Mouse (Mus musculus): ENCODE measurements around the gene Misp.

The Misp gene

DNA sequence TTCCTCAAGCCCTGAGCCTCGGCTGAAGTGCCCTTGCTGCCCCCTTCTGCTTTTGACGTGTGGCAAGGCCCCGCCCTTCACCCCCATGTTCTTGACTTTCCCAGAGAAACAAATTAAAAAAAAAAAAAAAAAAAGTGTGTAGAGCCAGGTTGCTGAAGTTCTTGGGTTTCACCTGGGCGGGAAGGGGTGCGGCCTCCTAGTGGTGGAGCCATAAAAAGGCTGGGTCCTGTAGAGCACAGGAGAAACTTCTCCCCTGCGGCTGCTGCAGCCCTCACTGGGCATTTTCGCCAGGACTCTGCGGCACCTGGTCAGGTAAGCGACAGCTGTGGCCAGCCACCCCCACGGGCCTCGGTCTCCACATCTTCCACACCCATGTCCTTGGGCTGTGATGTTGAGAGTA lies at the start of gene Misp:
Gene Misp (plus strand): TSS at position 208 of the 400 bp plus-strand sequence.
- DNase-seq (ENCODE audit: low read depth, low spot score): no peak

GRCm38 (mm10) chr10:79772320-79772719 lies 48.5 kb upstream of the Misp start:
- peak; percentile 68 for DNase-seq (ENCODE audit: low read depth, low spot score)

- peak; percentile 39 for DNase-seq (ENCODE audit: low read depth, low spot score)
These were observed 47.6 kb upstream of the Misp start for GRCm38 (mm10) chr10:79773208-79773607.

GRCm38 (mm10) chr10:79774486-79775279 lies 46.1 kb upstream of the Misp start:
- peak; percentile 42 for DNase-seq (ENCODE audit: low read depth, low spot score)

DNA sequence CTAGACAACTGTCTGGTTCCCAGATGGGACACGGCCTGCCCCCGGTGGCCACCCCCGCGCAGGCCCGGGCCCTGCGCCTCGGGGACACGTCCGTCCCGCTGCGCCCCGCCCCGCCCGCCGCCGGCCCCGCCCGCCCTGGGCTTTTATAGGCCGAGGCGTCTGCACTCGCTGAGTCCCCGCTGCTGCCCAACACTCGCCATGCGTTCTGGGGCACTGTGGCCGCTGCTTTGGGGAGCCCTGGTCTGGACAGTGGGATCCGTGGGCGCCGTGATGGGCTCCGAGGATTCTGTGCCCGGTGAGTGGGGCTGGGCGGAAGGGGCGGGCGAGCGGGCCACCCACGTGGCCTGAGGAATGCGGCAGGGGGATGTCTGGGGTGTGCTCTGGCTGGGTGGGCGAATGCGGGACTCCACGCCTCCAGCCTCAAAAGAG lies 43.7 kb upstream of the Misp start, which contains the start of gene Fstl3:
Gene Fstl3 (plus strand): TSS at position 170 of the 429 bp plus-strand sequence.
- DNase-seq (ENCODE audit: low read depth, low spot score): no peak

GRCm38 (mm10) chr10:79778006-79778405 lies 42.8 kb upstream of the Misp start:
- no peak for DNase-seq (ENCODE audit: low read depth, low spot score)

GRCm38 (mm10) chr10:79779193-79779592 lies 41.6 kb upstream of the Misp start:
- DNase-seq (ENCODE audit: low read depth, low spot score): no peak

GRCm38 (mm10) chr10:79779784-79780663 lies 40.8 kb upstream of the Misp start:
- DNase-seq (ENCODE audit: low read depth, low spot score): peak; percentile 100

DNA sequence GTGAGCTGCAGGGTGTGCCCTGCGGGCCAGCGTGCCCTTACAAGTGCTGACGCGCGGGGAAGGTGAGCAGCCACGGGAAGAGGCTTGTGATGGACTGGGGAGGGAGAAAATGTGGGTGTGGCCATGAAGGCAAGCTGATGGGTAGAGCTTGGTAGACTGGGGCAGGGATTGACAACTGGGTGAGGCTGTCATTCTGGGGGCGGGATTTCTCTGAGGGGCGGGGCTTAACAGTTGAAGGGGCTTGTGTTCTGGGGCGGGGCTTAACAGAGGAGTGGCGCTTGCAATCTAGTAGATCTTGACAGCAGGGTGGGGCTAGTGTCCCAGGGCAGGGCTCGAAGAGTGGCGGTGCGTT lies 40.1 kb upstream of the Misp start:
- peak; percentile 94 for DNase-seq (ENCODE audit: low read depth, low spot score)

- no peak for DNase-seq (ENCODE audit: low read depth, low spot score)
These were observed 39.6 kb upstream of the Misp start for GRCm38 (mm10) chr10:79781139-79781538.

DNA sequence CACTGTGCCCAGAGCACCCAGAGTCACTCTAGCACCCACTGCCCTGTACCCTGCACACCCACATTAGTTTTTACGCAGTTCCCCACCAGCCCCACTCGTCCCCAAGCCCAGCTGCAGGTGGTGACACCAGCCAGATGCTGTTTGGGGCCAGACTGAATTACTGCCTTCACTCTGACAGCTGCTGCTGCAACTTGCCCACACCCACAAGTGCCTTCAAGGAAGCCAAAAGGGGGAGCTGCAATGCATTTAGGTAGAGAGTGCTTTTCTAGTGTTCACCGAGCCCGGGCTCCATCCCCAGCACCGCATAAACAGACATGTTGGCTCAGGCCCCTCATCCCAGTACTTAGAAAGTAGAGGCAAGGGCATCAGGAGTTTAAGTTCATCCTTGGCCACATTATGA lies 38.8 kb upstream of the Misp start:
- DNase-seq (ENCODE audit: low read depth, low spot score): no peak

DNA sequence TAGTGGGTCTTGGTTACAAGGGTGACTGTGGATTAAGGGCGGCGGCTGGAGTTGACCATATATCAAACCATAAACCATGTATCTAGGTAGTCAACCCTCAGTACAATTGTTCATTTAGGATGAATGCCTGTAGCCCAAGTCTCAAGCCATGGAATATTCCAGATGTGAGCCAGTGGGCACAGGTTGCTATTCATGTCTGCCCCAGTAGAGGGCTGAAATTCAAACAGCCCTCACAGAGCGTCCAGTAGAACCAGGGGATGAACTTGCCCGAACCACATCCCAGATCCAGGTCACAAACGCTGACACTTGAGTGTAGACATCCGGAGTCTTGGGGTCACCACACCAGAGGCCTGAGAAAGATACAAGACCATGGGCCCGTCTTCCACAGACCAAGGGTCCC lies 37.7 kb upstream of the Misp start:
- peak; percentile 62 for DNase-seq (ENCODE audit: low read depth, low spot score)

DNA sequence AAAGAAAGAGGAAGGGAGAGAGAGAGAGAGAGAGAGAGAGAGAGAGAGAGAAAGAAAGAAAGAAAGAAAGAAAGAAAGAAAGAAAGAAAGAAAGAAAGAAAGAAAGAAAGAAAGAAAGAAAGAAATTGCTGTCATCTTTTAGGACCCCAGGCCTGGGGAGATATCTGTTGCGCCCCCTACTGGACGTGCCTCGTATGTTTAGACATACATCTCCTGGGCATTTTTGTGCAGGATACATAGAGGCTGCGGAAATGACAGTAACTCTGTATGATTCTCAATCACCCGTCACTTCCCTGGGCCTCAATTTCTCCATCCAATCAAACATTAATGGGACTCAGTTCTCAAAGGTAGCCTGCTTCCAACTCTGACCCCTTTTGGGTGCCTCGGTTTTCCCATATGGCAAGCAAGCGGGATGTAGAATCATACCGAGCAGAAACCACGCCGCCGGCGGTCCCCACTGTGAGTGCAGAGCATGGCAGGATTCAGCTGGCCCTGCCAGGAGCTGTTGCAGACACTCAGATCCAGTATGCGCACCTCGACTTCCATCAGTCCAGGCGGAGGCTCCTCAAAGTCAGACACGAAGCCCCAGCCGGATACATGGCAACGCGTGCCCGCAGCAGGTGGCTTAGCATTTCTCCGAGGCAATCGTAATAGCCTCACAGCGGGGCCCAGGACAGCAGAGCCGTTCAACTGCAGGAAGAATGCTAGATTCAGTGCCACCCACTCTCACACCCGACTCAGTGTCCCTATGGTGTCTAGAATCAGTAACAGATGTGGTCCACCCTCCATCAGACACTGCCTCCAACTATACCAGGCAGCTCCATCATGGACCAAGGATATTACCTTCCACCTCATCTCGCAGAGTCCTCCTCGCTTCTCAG lies 36.6 kb upstream of the Misp start:
- peak; percentile 76 for DNase-seq (ENCODE audit: low read depth, low spot score)

- DNase-seq (ENCODE audit: low read depth, low spot score): peak; percentile 70
These were observed 32.2 kb upstream of the Misp start for GRCm38 (mm10) chr10:79788386-79789158.

DNA sequence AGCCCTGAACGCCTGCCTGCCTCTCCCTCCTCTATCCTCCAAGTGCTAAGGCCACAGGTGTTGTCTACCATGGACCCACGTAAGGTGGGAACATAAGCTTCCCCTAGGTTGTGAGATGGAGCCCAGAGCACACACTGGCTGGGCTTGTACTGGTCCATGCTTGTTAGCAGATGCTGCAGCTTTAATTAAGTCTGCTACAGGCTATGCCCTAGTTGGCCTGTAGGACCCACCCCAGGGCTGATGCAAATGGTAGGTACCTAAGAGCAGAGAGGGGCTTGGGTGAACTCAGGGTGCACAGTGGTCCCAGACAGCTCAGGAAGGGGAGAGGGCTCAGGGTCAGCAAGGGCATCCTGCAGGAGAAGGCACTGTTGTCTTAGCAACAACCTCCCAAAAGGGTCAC lies 31.2 kb upstream of the Misp start:
- DNase-seq (ENCODE audit: low read depth, low spot score): no peak

DNA sequence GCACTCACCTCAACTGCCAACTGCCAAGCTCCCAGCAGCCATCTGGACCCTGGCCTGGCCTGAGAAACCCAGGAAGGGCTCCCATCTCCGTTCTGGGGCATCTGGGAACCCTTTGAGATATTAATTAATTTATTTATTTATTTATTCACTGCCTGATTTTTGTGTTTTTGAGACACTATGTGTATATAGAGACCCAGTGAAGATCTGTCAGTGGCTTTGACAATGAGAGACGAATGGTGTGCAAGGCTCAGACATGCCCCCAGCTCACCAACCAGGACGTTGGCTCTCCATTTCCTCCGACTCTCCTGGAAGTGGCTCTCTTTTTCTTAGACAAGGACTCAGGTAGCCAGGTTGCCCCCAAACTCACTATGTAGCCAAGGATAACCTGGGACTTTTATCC lies 29.9 kb upstream of the Misp start, which contains the start of gene Prss57:
Gene Prss57 (minus strand): TSS at position 101 of the 400 bp plus-strand sequence.
- no peak for DNase-seq (ENCODE audit: low read depth, low spot score)

- DNase-seq (ENCODE audit: low read depth, low spot score): no peak
These were observed 28.3 kb upstream of the Misp start for GRCm38 (mm10) chr10:79792339-79793040.

DNA sequence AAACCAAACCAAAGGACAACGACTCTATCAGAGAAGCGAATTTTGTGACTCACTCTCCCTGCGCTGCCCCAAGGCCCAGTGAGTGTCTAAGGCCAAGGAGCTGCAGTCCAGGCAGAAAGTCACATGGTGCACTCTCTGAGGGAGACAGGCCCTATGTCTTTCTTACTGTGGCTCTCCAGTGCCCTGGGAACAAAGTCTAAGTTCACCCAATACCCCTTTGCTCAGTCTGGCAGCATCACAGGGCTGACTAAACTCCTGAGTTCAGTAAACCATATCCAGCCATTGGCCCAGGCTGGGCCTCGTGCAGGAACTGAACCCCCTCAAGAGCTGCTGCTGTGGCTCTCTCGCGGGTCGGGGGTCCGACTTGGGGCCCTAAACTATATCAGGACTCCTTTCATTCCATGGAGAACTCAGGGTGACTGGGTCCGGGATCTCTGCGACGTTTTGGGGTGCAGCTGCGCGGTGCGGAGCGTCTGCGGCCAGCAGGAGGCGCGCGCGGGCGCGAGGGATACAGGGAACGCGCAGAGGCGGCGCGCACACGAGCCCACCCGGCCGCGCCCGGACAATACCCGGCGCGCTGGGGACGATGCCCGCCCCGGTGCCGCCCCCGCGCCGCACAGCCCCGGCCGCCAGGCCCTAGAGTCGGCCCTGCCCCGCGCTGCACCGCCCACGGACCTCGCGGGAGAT lies 27.6 kb upstream of the Misp start, which contains the start of gene Palm:
Gene Palm (plus strand): TSS at position 522 of the 687 bp plus-strand sequence.
- DNase-seq (ENCODE audit: low read depth, low spot score): peak; percentile 48

- DNase-seq (ENCODE audit: low read depth, low spot score): no peak
These were observed 26.9 kb upstream of the Misp start for GRCm38 (mm10) chr10:79793738-79794490.
